Mouse (Mus musculus): ENCODE results near the gene Olfr1138. TPM values are rescaled to one million over a fixed set of nuclear protein-coding genes. Genes with fewer than 3 reads are reported as not detected.

Olfr1138 gene
- polyA plus RNA-seq (2015; fragmentation: Nextera tagmentation; extraction: Ambion mirVana): not detected in 2 replicates

DNA sequence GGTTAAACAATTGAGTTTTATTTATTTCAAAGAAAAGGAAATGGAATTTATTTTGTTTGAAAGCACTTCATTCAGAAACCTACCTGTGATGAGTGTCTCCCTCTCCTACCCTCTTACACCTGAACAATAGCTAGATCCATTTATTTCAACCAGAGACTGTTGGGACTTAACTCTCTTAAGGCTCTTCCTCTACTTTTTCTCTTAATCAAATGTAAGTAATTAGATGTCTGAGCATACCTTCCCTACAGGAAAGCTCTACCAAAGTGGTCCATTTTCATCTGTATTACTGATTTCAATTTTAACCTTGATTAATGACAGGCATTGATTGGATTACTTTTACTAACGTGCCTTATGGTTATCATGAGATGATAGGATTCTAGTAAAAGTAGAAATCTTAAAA, at the start of gene Olfr1138:
Gene Olfr1138, minus strand, starts transcription at position 101 of the 400 bp plus-strand sequence.
- no peak for ATAC-seq (ENCODE audit: insufficient number of reproducible peaks, insufficient read depth, low FRiP score, low TSS enrichment, low read depth)
- no peaks in the 10 kb centered on the region for H3K9me3 ChIP-seq
- H3K4me3 ChIP-seq: no peak within 1 kb of the TSS
- WGBS: 76% methylated on average over 1 of the region's 1 CpGs
- no peak within 1 kb of the TSS for H3K9ac ChIP-seq
- no peak within 1 kb of the TSS for H3K27ac ChIP-seq
- no peak within 1 kb of the TSS for H3K4me2 ChIP-seq
- H3K27me3 ChIP-seq: no peaks in the 10 kb centered on the region
- no peaks in the 10 kb centered on the region for H3K4me1 ChIP-seq
- no peaks in the 10 kb centered on the region for H3K36me3 ChIP-seq

DNA sequence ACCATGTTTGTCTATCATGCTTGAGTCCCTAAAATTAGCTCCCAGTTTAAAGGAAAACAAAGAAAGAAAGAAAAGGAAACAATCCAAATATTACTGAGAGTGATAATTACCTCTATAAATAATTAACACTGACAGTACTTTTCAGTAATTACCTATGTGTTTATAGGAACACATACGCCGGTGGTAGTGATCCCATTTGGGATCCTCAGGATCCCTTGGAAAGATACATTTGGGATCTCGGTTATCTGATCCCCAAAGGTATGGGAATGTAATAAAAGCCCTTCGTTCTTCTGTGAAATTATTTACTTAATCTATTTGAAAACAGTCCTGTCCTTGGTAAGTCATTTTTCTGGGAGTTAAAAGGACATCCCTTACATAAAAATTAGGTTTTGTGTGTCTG, 39.4 kb upstream of the Olfr1138 start, which contains the start of gene Olfr152:
Gene Olfr152, plus strand, starts transcription at position 301 of the 400 bp plus-strand sequence.
- Histone ChIP-seq H3K4me2 (no peak within 1 kb of the TSS), H3K27me3 (no peaks in the 10 kb centered on the region), H3K9me3 (no peaks in the 10 kb centered on the region), H3K4me1 (no peaks in the 10 kb centered on the region), H3K9ac (no peak within 1 kb of the TSS), H3K27ac (no peak within 1 kb of the TSS), H3K4me3 (no peak within 1 kb of the TSS), H3K36me3 (no peaks in the 10 kb centered on the region)
- WGBS: 79% methylated on average over 4 of the region's 4 CpGs
- no peak for ATAC-seq (ENCODE audit: insufficient number of reproducible peaks, insufficient read depth, low FRiP score, low TSS enrichment, low read depth)

DNA sequence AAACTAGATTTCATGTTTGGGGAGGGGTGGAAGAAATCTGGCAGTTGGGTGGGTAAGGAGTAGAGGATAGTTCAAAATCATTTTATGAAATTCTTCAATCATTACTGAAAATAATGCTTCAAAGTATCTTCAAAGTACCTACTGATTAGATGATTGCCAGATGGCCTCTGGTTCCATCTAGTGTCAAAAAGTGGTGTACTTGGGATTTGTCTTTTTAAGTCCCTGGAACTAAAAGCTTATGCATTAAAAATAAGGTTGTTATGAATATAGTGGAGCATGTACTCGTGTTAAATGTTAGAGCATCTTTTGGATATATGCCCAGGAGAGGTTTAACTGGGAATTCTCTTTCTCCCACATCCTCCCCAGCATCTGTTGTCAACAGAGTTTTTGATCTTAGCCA, 36.4 kb upstream of the Olfr1138 start:
- Histone ChIP-seq H3K4me3 (no peak overlapping the region), H3K4me1 (no peaks in the 10 kb centered on the region), H3K36me3 (no peaks in the 10 kb centered on the region), H3K9ac (no peak overlapping the region), H3K27me3 (no peaks in the 10 kb centered on the region), H3K9me3 (no peaks in the 10 kb centered on the region), H3K4me2 (no peak overlapping the region), H3K27ac (no peak overlapping the region)
- ATAC-seq (ENCODE audit: insufficient number of reproducible peaks, insufficient read depth, low FRiP score, low TSS enrichment, low read depth): no peak
- 48% methylated on average over 1 of the region's 1 CpGs for WGBS

DNA sequence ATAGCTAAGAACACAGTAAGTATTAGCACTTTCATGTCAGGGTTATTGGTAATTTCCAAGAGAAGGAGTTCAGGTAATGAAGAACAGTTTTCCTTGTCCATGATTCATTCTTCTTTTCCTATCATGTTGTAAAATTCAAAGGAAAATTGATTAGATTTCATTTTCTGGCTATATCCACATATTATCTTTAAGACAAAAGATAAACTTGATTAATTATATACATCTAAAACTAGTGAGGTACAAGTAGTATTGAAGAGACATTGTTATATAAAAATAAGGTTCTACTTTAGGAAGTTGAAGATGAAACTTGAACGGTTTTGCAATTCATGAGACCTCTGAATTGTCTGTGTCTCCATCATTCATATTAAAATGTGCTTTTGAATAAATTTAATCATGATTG, 14.1 kb upstream of the Olfr1138 start, which contains the start of gene Olfr1141:
Gene Olfr1141, minus strand, starts transcription at position 101 of the 400 bp plus-strand sequence.
- 83% methylated on average over 1 of the region's 1 CpGs for WGBS
- Histone ChIP-seq H3K27ac (no peak within 1 kb of the TSS), H3K4me2 (no peak within 1 kb of the TSS), H3K4me1 (no peaks in the 10 kb centered on the region), H3K27me3 (no peaks in the 10 kb centered on the region), H3K36me3 (no peaks in the 10 kb centered on the region), H3K9me3 (no peaks in the 10 kb centered on the region), H3K4me3 (no peak within 1 kb of the TSS), H3K9ac (no peak within 1 kb of the TSS)
- no peak for ATAC-seq (ENCODE audit: insufficient number of reproducible peaks, insufficient read depth, low FRiP score, low TSS enrichment, low read depth)

DNA sequence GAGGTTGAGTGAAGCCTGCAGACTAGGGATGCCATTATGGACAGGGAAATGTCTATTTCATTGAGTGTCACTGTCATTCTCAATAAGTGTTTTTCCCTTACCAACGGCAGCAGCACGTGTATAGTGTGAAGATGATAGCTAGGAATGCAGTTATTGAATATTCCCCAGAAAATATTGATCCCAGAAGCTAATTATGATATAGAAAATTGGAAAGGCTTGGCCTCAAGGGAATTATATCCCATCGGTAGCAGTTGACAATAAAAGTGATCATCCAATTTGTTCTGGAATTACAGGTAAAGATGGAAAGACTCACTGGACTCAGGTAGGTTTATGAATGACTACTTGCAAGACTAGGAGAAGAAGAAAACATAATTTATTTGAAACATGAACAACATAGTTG, 3.7 kb upstream of the Olfr1138 start, which contains the start of gene Olfr1140:
Gene Olfr1140, plus strand, starts transcription at position 301 of the 400 bp plus-strand sequence.
- no peak within 1 kb of the TSS for H3K4me3 ChIP-seq
- WGBS: 78% methylated on average over 3 of the region's 3 CpGs
- H3K9me3 ChIP-seq: no peaks in the 10 kb centered on the region
- H3K27me3 ChIP-seq: no peaks in the 10 kb centered on the region
- no peaks in the 10 kb centered on the region for H3K4me1 ChIP-seq
- H3K36me3 ChIP-seq: no peaks in the 10 kb centered on the region
- no peak within 1 kb of the TSS for H3K27ac ChIP-seq
- H3K4me2 ChIP-seq: no peak within 1 kb of the TSS
- H3K9ac ChIP-seq: no peak within 1 kb of the TSS
- ATAC-seq (ENCODE audit: insufficient number of reproducible peaks, insufficient read depth, low FRiP score, low TSS enrichment, low read depth): no peak

DNA sequence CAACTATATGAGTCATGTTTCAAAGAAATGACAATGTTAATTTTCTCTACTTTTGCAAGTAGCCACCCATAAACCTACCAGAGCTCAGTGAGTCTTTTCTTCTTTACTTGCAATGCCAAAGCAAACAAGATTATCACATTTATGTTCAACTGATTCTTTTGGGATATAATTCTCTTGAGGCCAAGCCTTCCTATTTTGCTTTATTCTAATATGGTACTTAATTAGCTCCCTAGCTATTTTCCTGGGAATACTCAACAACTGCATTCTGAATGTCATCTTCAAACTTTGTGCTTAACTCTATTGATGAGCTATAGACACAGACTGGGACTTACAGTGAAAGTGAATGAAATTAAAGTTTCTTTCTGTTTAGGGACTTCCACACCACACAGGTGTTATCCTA, 26.7 kb downstream of the Olfr1138 start, which contains the start of gene Olfr1137:
Gene Olfr1137, minus strand, starts transcription at position 101 of the 400 bp plus-strand sequence.
- Histone ChIP-seq H3K36me3 (no peaks in the 10 kb centered on the region), H3K27me3 (no peaks in the 10 kb centered on the region), H3K9ac (no peak within 1 kb of the TSS)

DNA sequence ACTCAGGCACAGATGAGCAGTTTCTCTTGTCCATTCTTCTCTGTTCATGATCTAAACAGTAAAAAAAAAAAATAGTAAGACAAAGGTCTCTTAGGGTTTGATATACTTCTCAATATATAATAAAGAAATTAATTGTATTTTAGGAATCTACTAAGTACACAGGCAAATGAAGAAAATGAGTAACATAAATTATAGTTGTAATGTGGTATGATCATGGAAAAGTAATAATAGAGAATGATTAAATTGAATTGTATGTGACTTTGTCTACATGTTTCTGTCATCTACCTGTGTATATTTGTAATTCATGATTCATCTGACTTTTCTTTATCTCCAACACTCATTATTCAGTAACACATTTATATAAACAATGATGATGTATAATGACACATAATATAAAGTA, 45.9 kb downstream of the Olfr1138 start, which contains the start of gene Olfr1136:
Gene Olfr1136, minus strand, starts transcription at position 101 of the 400 bp plus-strand sequence.
- ATAC-seq (ENCODE audit: insufficient number of reproducible peaks, insufficient read depth, low FRiP score, low TSS enrichment, low read depth): no peak
- H3K36me3 ChIP-seq: no peaks in the 10 kb centered on the region

More for the DNA sequence above, 26.7 kb downstream of the Olfr1138 start, which contains the start of gene Olfr1137:
- H3K4me1 ChIP-seq: no peaks in the 10 kb centered on the region
- ATAC-seq (ENCODE audit: insufficient number of reproducible peaks, insufficient read depth, low FRiP score, low TSS enrichment, low read depth): no peak
- no peak within 1 kb of the TSS for H3K4me2 ChIP-seq
- H3K27ac ChIP-seq: no peak within 1 kb of the TSS
- no peak within 1 kb of the TSS for H3K4me3 ChIP-seq
- no peaks in the 10 kb centered on the region for H3K9me3 ChIP-seq

More for the DNA sequence above, 45.9 kb downstream of the Olfr1138 start, which contains the start of gene Olfr1136:
- Histone ChIP-seq H3K4me3 (no peak within 1 kb of the TSS), H3K4me1 (no peaks in the 10 kb centered on the region), H3K9ac (no peak within 1 kb of the TSS), H3K27me3 (no peaks in the 10 kb centered on the region), H3K4me2 (no peak within 1 kb of the TSS), H3K27ac (no peak within 1 kb of the TSS), H3K9me3 (no peaks in the 10 kb centered on the region)

Other genes starting within 250 kb of the Olfr1138 start
- gene Pramel7, start 242.9 kb downstream of the Olfr1138 start, polyA plus RNA-seq (2015; fragmentation: Nextera tagmentation; extraction: Ambion mirVana): not detected in 2 replicates
- gene Pramel6, start 233.4 kb downstream of the Olfr1138 start, polyA plus RNA-seq (2015; fragmentation: Nextera tagmentation; extraction: Ambion mirVana): not detected in 2 replicates
- not detected in 2 replicates for gene Olfr153, start 208.2 kb downstream of the Olfr1138 start, polyA plus RNA-seq (2015; fragmentation: Nextera tagmentation; extraction: Ambion mirVana)
- not detected in 2 replicates for gene Olfr1128, start 194.4 kb downstream of the Olfr1138 start, polyA plus RNA-seq (2015; fragmentation: Nextera tagmentation; extraction: Ambion mirVana)
- gene Olfr1129, start 166.1 kb downstream of the Olfr1138 start, polyA plus RNA-seq (2015; fragmentation: Nextera tagmentation; extraction: Ambion mirVana): not detected in 2 replicates
- not detected in 2 replicates for gene Olfr1130, start 133.8 kb downstream of the Olfr1138 start, polyA plus RNA-seq (2015; fragmentation: Nextera tagmentation; extraction: Ambion mirVana)
- gene Olfr1131, start 112.9 kb downstream of the Olfr1138 start, polyA plus RNA-seq (2015; fragmentation: Nextera tagmentation; extraction: Ambion mirVana): not detected in 2 replicates
- gene Olfr1132, start 102.4 kb downstream of the Olfr1138 start, polyA plus RNA-seq (2015; fragmentation: Nextera tagmentation; extraction: Ambion mirVana): not detected in 2 replicates
- not detected in 2 replicates for gene Olfr1133, start 92.6 kb downstream of the Olfr1138 start, polyA plus RNA-seq (2015; fragmentation: Nextera tagmentation; extraction: Ambion mirVana)
- not detected in 2 replicates for gene Olfr1134, start 81.5 kb downstream of the Olfr1138 start, polyA plus RNA-seq (2015; fragmentation: Nextera tagmentation; extraction: Ambion mirVana)
- gene Olfr1135, start 66.3 kb downstream of the Olfr1138 start, polyA plus RNA-seq (2015; fragmentation: Nextera tagmentation; extraction: Ambion mirVana): not detected in 2 replicates
- not detected in 2 replicates for gene Olfr1136, start 46.0 kb downstream of the Olfr1138 start, polyA plus RNA-seq (2015; fragmentation: Nextera tagmentation; extraction: Ambion mirVana)
- gene Olfr1137, start 26.8 kb downstream of the Olfr1138 start, polyA plus RNA-seq (2015; fragmentation: Nextera tagmentation; extraction: Ambion mirVana): 0.29 TPM in 1 of 2 replicates, not detected in the other
- gene Olfr1140, start 3.8 kb upstream of the Olfr1138 start, polyA plus RNA-seq (2015; fragmentation: Nextera tagmentation; extraction: Ambion mirVana): not detected in 2 replicates
- not detected in 2 replicates for gene Olfr1141, start 14.0 kb upstream of the Olfr1138 start, polyA plus RNA-seq (2015; fragmentation: Nextera tagmentation; extraction: Ambion mirVana)
- not detected in 2 replicates for gene Olfr152, start 39.5 kb upstream of the Olfr1138 start, polyA plus RNA-seq (2015; fragmentation: Nextera tagmentation; extraction: Ambion mirVana)
- gene Olfr1143, start 60.6 kb upstream of the Olfr1138 start, polyA plus RNA-seq (2015; fragmentation: Nextera tagmentation; extraction: Ambion mirVana): not detected in 2 replicates
- gene Olfr1145, start 69.8 kb upstream of the Olfr1138 start, polyA plus RNA-seq (2015; fragmentation: Nextera tagmentation; extraction: Ambion mirVana): not detected in 2 replicates
- gene Olfr1148, start 90.6 kb upstream of the Olfr1138 start, polyA plus RNA-seq (2015; fragmentation: Nextera tagmentation; extraction: Ambion mirVana): not detected in 2 replicates
- not detected in 2 replicates for gene Olfr1150-ps1, start 104.0 kb upstream of the Olfr1138 start, polyA plus RNA-seq (2015; fragmentation: Nextera tagmentation; extraction: Ambion mirVana)
- gene Olfr1151, start 115.9 kb upstream of the Olfr1138 start, polyA plus RNA-seq (2015; fragmentation: Nextera tagmentation; extraction: Ambion mirVana): not detected in 2 replicates
- not detected in 2 replicates for gene Olfr1152, start 126.5 kb upstream of the Olfr1138 start, polyA plus RNA-seq (2015; fragmentation: Nextera tagmentation; extraction: Ambion mirVana)
- gene Olfr1153, start 155.0 kb upstream of the Olfr1138 start, polyA plus RNA-seq (2015; fragmentation: Nextera tagmentation; extraction: Ambion mirVana): not detected in 2 replicates
- not detected in 2 replicates for gene Olfr1154, start 165.2 kb upstream of the Olfr1138 start, polyA plus RNA-seq (2015; fragmentation: Nextera tagmentation; extraction: Ambion mirVana)
- gene Olfr1155, start 205.2 kb upstream of the Olfr1138 start, polyA plus RNA-seq (2015; fragmentation: Nextera tagmentation; extraction: Ambion mirVana): not detected in 2 replicates
- not detected in 2 replicates for gene Olfr1156, start 213.1 kb upstream of the Olfr1138 start, polyA plus RNA-seq (2015; fragmentation: Nextera tagmentation; extraction: Ambion mirVana)
- not detected in 2 replicates for gene Olfr1157, start 228.3 kb upstream of the Olfr1138 start, polyA plus RNA-seq (2015; fragmentation: Nextera tagmentation; extraction: Ambion mirVana)
- not detected in 2 replicates for gene Olfr74, start 234.7 kb upstream of the Olfr1138 start, polyA plus RNA-seq (2015; fragmentation: Nextera tagmentation; extraction: Ambion mirVana)